Mouse (Mus musculus): ENCODE results near the gene Pygo2.

GRCm38 (mm10) chr3:89472280-89472679 is 42.3 kb downstream of the Pygo2 start:
- TF ChIP-seq POLR2A (IDR thresholded peaks at IDR 0.05; ENCODE audit: insufficient read depth, low read depth, low read length) = no peak
- no peak for TF ChIP-seq CTCF (IDR thresholded peaks at IDR 0.05; ENCODE audit: insufficient read depth, low read depth, low read length)
